Mouse (Mus musculus) midbrain, embryonic 10.5 days (tissue): Measurements from ENCODE around the gene Tbc1d8. TPM values are rescaled to one million over a fixed set of nuclear protein-coding genes. Genes with fewer than 3 reads are reported as not detected.

Experiments
- DNase-seq: peaks from one replicate; pipeline ENCODE4 v3.0.0-alpha.2; 2017; ENCODE audit warnings: low spot score
- H3K27ac ChIP-seq: fragments of 300-500 bp; sonication (generic); replicated peaks from 2 replicates; pipeline ENCODE4 v1.5.1; 2016; ENCODE audit warnings: mild to moderate bottlenecking
- H3K27me3 ChIP-seq: fragments of 300-500 bp; sonication (generic); 2 replicates; pipeline ENCODE4 v1.6.1; 2016; ENCODE audit warnings: low read depth, mild to moderate bottlenecking; ENCODE audit not compliant: poor library complexity, severe bottlenecking
- H3K36me3 ChIP-seq: fragments of 300-500 bp; sonication (generic); 2 replicates; pipeline ENCODE4 v1.6.1; 2016; ENCODE audit warnings: mild to moderate bottlenecking, moderate library complexity
- H3K4me1 ChIP-seq: fragments of 300-500 bp; sonication (generic); 2 replicates; pipeline ENCODE4 v1.6.1; 2016
- H3K4me3 ChIP-seq: fragments of 300-500 bp; sonication (generic); 2 replicates; pipeline ENCODE4 v1.5.1; 2016; ENCODE audit warnings: mild to moderate bottlenecking, moderate library complexity
- H3K9me3 ChIP-seq: fragments of 300-500 bp; sonication (generic); replicated peaks from 2 replicates; pipeline ENCODE4 v1.6.1; 2016; ENCODE audit warnings: mild to moderate bottlenecking
- WGBS: fragments of 180-500 bp; shearing (Covaris S2); methylation state at CpG from one replicate; pipeline ENCODE4 v1.1.7; 2016; 5-methylcytosine and 5-hydroxymethylcytosine counted together
- polyA plus RNA-seq: library from polyadenylated mRNA; unstranded; fragments of >200 nt; fragmentation: Nextera tagmentation; extraction: Ambion mirVana; gene quantifications from 2 replicates; pipeline ENCODE4 v1.2.1, GENCODE M21; 2016

Gene Tbc1d8
- polyA plus RNA-seq, 1 experiment from 2014 or later, result 5.9 TPM

- Histone ChIP-seq H3K9me3 (peaks cover 10% of the 10 kb centered on the region; the same call in 1 of the 2 replicates), H3K4me3 (no peak overlapping the region), H3K4me1 (no peaks in the 10 kb centered on the region), H3K27me3 (no peaks in the 10 kb centered on the region), H3K36me3 (peaks cover 8% of the 10 kb centered on the region; the same call in 1 of the 2 replicates), H3K27ac (no peak overlapping the region)
- DNase-seq, result no peak
- WGBS, result 95% methylated on average over 6 of the region's 6 CpGs
Measured at GRCm38 (mm10) chr1:39398284-39398683, 80.3 kb downstream of the Tbc1d8 start.

- Histone ChIP-seq H3K36me3 (peaks cover 8% of the 10 kb centered on the region; the same call in 1 of the 2 replicates), H3K27ac (no peak overlapping the region), H3K4me3 (no peak overlapping the region), H3K4me1 (no peaks in the 10 kb centered on the region), H3K9me3 (peaks cover 10% of the 10 kb centered on the region; the same call in 1 of the 2 replicates), H3K27me3 (no peaks in the 10 kb centered on the region)
- 79% methylated on average over 4 of the region's 4 CpGs for WGBS
- no peak for DNase-seq
Measured at GRCm38 (mm10) chr1:39396347-39396746, 82.2 kb downstream of the Tbc1d8 start.

GRCm38 (mm10) chr1:39394650-39395049 is 83.9 kb downstream of the Tbc1d8 start:
- DNase-seq, result no peak
- H3K9me3 ChIP-seq, result peaks cover 10% of the 10 kb centered on the region; the same call in 1 of the 2 replicates
- 93% methylated on average over 3 of the region's 3 CpGs for WGBS
- peaks cover 4% of the 10 kb centered on the region; the same call in 1 of the 2 replicates for H3K27me3 ChIP-seq
- no peak overlapping the region for H3K27ac ChIP-seq
- H3K4me3 ChIP-seq, result no peak overlapping the region
- peaks cover 8% of the 10 kb centered on the region; the same call in 1 of the 2 replicates for H3K36me3 ChIP-seq
- peaks cover 5% of the 10 kb centered on the region; the same call in 1 of the 2 replicates for H3K4me1 ChIP-seq

GRCm38 (mm10) chr1:39394096-39394495 is 84.5 kb downstream of the Tbc1d8 start:
- Histone ChIP-seq H3K4me1 (peaks cover 5% of the 10 kb centered on the region; the same call in 1 of the 2 replicates), H3K27ac (no peak overlapping the region), H3K4me3 (no peak overlapping the region), H3K36me3 (peaks cover 8% of the 10 kb centered on the region; the same call in 1 of the 2 replicates), H3K27me3 (peaks cover 4% of the 10 kb centered on the region; the same call in 1 of the 2 replicates), H3K9me3 (peaks cover 10% of the 10 kb centered on the region; the same call in 1 of the 2 replicates)
- no peak for DNase-seq
- 81% methylated on average over 10 of the region's 10 CpGs for WGBS

DNA sequence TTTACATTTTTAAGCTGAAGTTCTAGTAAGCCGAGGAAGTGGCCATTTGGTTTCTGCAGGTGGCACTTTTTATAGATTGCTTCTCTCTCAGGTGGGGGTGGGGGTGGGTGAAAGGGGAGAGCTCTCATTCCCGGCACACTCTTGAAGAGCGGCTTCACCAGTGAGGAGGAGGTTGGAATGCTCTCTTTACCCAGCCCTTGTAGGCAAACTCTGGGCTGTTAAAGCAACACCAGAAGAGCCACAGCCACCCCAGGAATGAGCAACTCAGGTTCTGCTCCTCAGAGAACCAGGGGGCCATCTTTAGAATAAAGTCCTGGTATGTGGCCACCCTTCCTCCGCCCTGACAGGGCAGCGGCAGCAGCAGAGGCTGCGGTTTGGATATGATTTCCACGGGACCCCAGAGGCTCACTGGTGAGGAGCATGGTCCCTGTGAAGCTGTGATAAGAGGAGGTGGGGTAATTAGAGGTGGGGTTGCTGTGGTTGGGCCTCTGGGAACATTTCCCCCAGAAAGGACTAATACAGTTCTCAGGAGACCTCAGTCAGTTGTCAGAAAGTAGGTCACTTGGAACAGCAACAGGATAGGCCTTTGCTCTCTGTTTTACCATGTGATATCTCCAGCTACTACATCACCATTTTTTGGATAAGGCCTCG is 85.2 kb downstream of the Tbc1d8 start:
- peaks cover 10% of the 10 kb centered on the region; the same call in 1 of the 2 replicates for H3K9me3 ChIP-seq
- peaks cover 10% of the 10 kb centered on the region; the same call in 1 of the 2 replicates for H3K36me3 ChIP-seq
- 90% methylated on average over 8 of the region's 8 CpGs for WGBS
- peaks cover 5% of the 10 kb centered on the region; the same call in 1 of the 2 replicates for H3K4me1 ChIP-seq
- DNase-seq, result no peak
- no peak overlapping the region for H3K4me3 ChIP-seq
- no peak overlapping the region for H3K27ac ChIP-seq
- peaks cover 4% of the 10 kb centered on the region; the same call in 1 of the 2 replicates for H3K27me3 ChIP-seq

DNA sequence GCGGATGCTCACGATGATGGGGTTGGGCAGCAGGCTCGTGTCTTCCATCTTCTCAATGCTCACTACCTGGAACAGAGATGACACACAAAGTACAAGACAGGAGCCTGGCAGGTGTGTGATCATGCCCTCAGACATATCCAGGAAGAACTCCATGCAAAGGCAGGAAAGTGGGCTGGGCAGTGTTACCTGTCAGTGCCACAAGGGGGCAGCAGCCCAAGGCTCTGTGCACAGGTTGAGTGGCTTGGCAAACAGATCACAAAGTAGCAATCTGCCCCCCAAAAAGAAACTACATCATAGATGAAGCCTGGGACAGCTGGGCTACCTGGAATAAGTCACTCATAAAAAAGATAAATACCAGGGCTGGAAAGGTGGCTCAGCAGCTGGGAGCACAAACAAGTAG is 86.4 kb downstream of the Tbc1d8 start:
- Histone ChIP-seq H3K27me3 (peaks cover 4% of the 10 kb centered on the region; the same call in 1 of the 2 replicates), H3K4me1 (peaks cover 5% of the 10 kb centered on the region; the same call in 1 of the 2 replicates), H3K9me3 (peaks cover 5% of the 10 kb centered on the region; the same call in 1 of the 2 replicates), H3K36me3 (peaks cover 7% of the 10 kb centered on the region; the same call in 1 of the 2 replicates), H3K4me3 (no peak overlapping the region), H3K27ac (no peak overlapping the region)
- WGBS, result 59% methylated on average over 3 of the region's 3 CpGs
- peak; percentile 72 for DNase-seq

GRCm38 (mm10) chr1:39391652-39392051 is 86.9 kb downstream of the Tbc1d8 start:
- H3K36me3 ChIP-seq, result 0 out of 2 replicates have a peak, but pooled peaks cover 2% of the 10 kb centered on the region
- peaks cover 5% of the 10 kb centered on the region; the same call in 1 of the 2 replicates for H3K4me1 ChIP-seq
- no peak overlapping the region for H3K4me3 ChIP-seq
- no peaks in the 10 kb centered on the region for H3K9me3 ChIP-seq
- H3K27ac ChIP-seq, result no peak overlapping the region
- DNase-seq, result no peak
- peaks cover 4% of the 10 kb centered on the region; the same call in 1 of the 2 replicates for H3K27me3 ChIP-seq
- 91% methylated on average over 6 of the region's 6 CpGs for WGBS

GRCm38 (mm10) chr1:39389338-39389737 is 89.2 kb downstream of the Tbc1d8 start:
- H3K4me3 ChIP-seq, result no peak overlapping the region
- H3K27me3 ChIP-seq, result peaks cover 4% of the 10 kb centered on the region; the same call in 1 of the 2 replicates
- 90% methylated on average over 11 of the region's 11 CpGs for WGBS
- no peak overlapping the region for H3K27ac ChIP-seq
- no peaks in the 10 kb centered on the region for H3K9me3 ChIP-seq
- no peak for DNase-seq
- 0 out of 2 replicates have a peak, but pooled peaks cover 2% of the 10 kb centered on the region for H3K36me3 ChIP-seq
- H3K4me1 ChIP-seq, result peaks cover 5% of the 10 kb centered on the region; the same call in 1 of the 2 replicates

GRCm38 (mm10) chr1:39388163-39388562 is 90.4 kb downstream of the Tbc1d8 start:
- Histone ChIP-seq H3K4me3 (no peak overlapping the region), H3K36me3 (0 out of 2 replicates have a peak, but pooled peaks cover 2% of the 10 kb centered on the region), H3K4me1 (peaks cover 5% of the 10 kb centered on the region; the same call in 1 of the 2 replicates), H3K27ac (no peak overlapping the region), H3K9me3 (no peaks in the 10 kb centered on the region), H3K27me3 (peaks cover 4% of the 10 kb centered on the region; the same call in 1 of the 2 replicates)
- no peak for DNase-seq
- WGBS, result 79% methylated on average over 2 of the region's 2 CpGs

GRCm38 (mm10) chr1:39387497-39387896 is 91.1 kb downstream of the Tbc1d8 start:
- DNase-seq, result no peak
- no peaks in the 10 kb centered on the region for H3K9me3 ChIP-seq

GRCm38 (mm10) chr1:39386456-39386855 is 92.1 kb downstream of the Tbc1d8 start:
- Histone ChIP-seq H3K9me3 (no peaks in the 10 kb centered on the region), H3K4me1 (peaks cover 5% of the 10 kb centered on the region; the same call in 1 of the 2 replicates), H3K27me3 (peaks cover 4% of the 10 kb centered on the region; the same call in 1 of the 2 replicates), H3K36me3 (0 out of 2 replicates have a peak, but pooled peaks cover 2% of the 10 kb centered on the region), H3K4me3 (no peak overlapping the region), H3K27ac (no peak overlapping the region)
- DNase-seq, result no peak
- 81% methylated on average over 3 of the region's 3 CpGs for WGBS

More at GRCm38 (mm10) chr1:39387497-39387896, 91.1 kb downstream of the Tbc1d8 start:
- WGBS, result 83% methylated on average over 4 of the region's 4 CpGs
- no peak overlapping the region for H3K27ac ChIP-seq
- H3K36me3 ChIP-seq, result 0 out of 2 replicates have a peak, but pooled peaks cover 2% of the 10 kb centered on the region
- H3K4me1 ChIP-seq, result peaks cover 5% of the 10 kb centered on the region; the same call in 1 of the 2 replicates
- H3K27me3 ChIP-seq, result peaks cover 4% of the 10 kb centered on the region; the same call in 1 of the 2 replicates
- no peak overlapping the region for H3K4me3 ChIP-seq

GRCm38 (mm10) chr1:39384914-39385313 is 93.6 kb downstream of the Tbc1d8 start:
- WGBS, result 88% methylated on average over 9 of the region's 9 CpGs
- no peaks in the 10 kb centered on the region for H3K4me1 ChIP-seq
- no peak overlapping the region for H3K4me3 ChIP-seq
- H3K36me3 ChIP-seq, result 0 out of 2 replicates have a peak, but pooled peaks cover 2% of the 10 kb centered on the region
- no peak overlapping the region for H3K27ac ChIP-seq
- no peaks in the 10 kb centered on the region for H3K9me3 ChIP-seq
- no peaks in the 10 kb centered on the region for H3K27me3 ChIP-seq
- DNase-seq, result no peak
